Mouse (Mus musculus) midbrain, embryonic 12.5 days (tissue): ENCODE measurements at regions not wholly inside any gene's neighbourhood (a gene's known extent, or its start where the extent isn't known, plus 50 kb on each side); places are given as distances from the start of the nearest gene placed in this dataset.

ENCODE experiments used
- ATAC-seq: fragments of 200-750 bp; cut with Nextera tagmentation; 2 replicates; pipeline ENCODE4 v1.8.0; 2017; ENCODE audit warnings: low read depth, moderate TSS enrichment, moderate library complexity; ENCODE audit not compliant: low FRiP score
- H3K27ac ChIP-seq: fragments of 300-500 bp; sonication (generic); replicated peaks from 2 replicates; pipeline ENCODE4 v1.5.1; 2016; ENCODE audit warnings: mild to moderate bottlenecking
- H3K27me3 ChIP-seq: fragments of 300-500 bp; sonication (generic); 2 replicates; pipeline ENCODE4 v1.6.1; 2016; ENCODE audit warnings: mild to moderate bottlenecking
- H3K36me3 ChIP-seq: fragments of 300-500 bp; sonication (generic); 2 replicates; pipeline ENCODE4 v1.6.1; 2016
- H3K4me1 ChIP-seq: fragments of 300-500 bp; sonication (generic); 2 replicates; pipeline ENCODE4 v1.6.1; 2016
- H3K4me2 ChIP-seq: fragments of 300-500 bp; sonication (generic); replicated peaks from 2 replicates; pipeline ENCODE4 v1.6.1; 2016; ENCODE audit warnings: mild to moderate bottlenecking, moderate library complexity
- H3K4me3 ChIP-seq: fragments of 300-500 bp; sonication (generic); 2 replicates; pipeline ENCODE4 v1.5.1; 2016; ENCODE audit warnings: mild to moderate bottlenecking
- H3K9ac ChIP-seq: fragments of 300-500 bp; sonication (generic); replicated peaks from 2 replicates; pipeline ENCODE4 v1.6.1; 2016; ENCODE audit warnings: mild to moderate bottlenecking, moderate library complexity
- H3K9me3 ChIP-seq: fragments of 300-500 bp; sonication (generic); 2 replicates; pipeline ENCODE4 v1.6.1; 2016; ENCODE audit warnings: mild to moderate bottlenecking
- WGBS: fragments of 180-500 bp; shearing (Covaris S2); methylation state at CpG from one replicate; pipeline ENCODE4 v1.1.7; 2016; 5-methylcytosine and 5-hydroxymethylcytosine counted together

DNA sequence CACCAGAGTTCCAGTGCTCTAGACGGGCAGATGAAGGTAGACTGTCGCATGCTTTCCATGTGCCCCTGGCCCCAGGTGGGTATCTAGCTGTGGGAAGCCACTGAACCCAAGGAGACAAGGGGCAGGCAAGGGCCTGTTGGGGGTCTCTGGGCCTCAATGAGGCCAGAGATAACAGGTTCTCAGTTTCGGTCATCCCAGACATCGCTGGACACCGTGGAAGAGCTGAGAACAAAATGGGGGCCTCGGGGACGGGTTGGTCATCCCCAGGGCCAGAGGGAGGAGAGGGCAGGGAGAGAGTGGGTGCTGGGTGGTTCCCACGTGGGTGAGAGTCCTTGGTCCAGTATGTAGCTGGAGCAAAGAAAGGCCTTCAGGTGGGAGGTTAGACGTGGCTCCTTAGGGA, 307.2 kb downstream of the Zfp804a start:
- H3K27me3 ChIP-seq = no peaks in the 10 kb centered on the region
- no peak overlapping the region for H3K27ac ChIP-seq
- no peak overlapping the region for H3K4me3 ChIP-seq
- no peaks in the 10 kb centered on the region for H3K4me1 ChIP-seq
- no peaks in the 10 kb centered on the region for H3K36me3 ChIP-seq
- H3K4me2 ChIP-seq = no peak overlapping the region
- 85% methylated on average over 9 of the region's 9 CpGs for WGBS
- H3K9me3 ChIP-seq = no peaks in the 10 kb centered on the region
- no peak overlapping the region for H3K9ac ChIP-seq
- ATAC-seq = no peak

DNA sequence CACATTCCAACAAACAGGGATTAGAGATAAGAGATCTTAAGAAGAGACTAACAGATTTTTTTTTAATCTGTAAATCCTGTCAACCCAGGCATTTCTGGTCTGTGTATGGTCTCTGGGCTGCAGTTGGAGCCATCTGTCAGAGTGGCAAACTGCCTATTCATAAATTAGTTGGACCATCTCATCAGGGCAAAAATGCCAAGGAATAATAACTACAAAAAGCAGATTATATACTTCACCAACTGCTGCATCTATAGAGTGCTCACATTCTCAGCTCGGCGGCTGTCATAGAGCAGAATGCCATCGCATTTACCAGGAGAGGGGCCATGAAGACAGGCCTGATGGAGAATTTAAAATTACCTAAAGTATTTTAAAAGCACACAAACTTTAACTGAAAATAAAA, 320.1 kb downstream of the Zfp804a start:
- no peak for ATAC-seq
- no peak overlapping the region for H3K27ac ChIP-seq
- 86% methylated on average over 3 of the region's 3 CpGs for WGBS

DNA sequence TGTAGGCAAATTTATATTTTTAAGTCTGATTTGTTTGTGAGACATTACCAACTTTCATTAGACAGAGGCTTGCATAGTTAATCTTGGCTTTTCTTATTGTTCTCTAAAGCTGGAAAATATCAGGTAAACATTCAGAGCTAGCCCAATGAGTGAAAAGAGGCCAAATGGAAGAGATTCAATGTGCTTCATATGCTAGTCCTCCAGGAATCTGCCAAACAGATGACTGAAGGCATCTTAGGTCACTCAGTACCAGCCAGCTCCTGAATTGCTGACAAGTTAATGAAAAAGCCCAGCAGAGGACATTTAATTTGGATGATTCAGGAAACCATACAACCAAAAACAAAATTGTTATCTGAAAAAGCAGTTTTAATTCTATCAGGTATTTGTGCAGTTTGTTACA, 325.5 kb downstream of the Zfp804a start:
- Histone ChIP-seq H3K4me2 (no peak overlapping the region), H3K4me1 (no peaks in the 10 kb centered on the region), H3K27me3 (no peaks in the 10 kb centered on the region), H3K27ac (no peak overlapping the region), H3K4me3 (no peak overlapping the region), H3K9ac (no peak overlapping the region), H3K36me3 (no peaks in the 10 kb centered on the region), H3K9me3 (no peaks in the 10 kb centered on the region)
- no peak for ATAC-seq

More for the DNA sequence above, 320.1 kb downstream of the Zfp804a start:
- no peak overlapping the region for H3K9ac ChIP-seq
- H3K4me2 ChIP-seq = no peak overlapping the region
- no peak overlapping the region for H3K4me3 ChIP-seq
- H3K4me1 ChIP-seq = no peaks in the 10 kb centered on the region
- no peaks in the 10 kb centered on the region for H3K9me3 ChIP-seq
- no peaks in the 10 kb centered on the region for H3K27me3 ChIP-seq
- no peaks in the 10 kb centered on the region for H3K36me3 ChIP-seq

DNA sequence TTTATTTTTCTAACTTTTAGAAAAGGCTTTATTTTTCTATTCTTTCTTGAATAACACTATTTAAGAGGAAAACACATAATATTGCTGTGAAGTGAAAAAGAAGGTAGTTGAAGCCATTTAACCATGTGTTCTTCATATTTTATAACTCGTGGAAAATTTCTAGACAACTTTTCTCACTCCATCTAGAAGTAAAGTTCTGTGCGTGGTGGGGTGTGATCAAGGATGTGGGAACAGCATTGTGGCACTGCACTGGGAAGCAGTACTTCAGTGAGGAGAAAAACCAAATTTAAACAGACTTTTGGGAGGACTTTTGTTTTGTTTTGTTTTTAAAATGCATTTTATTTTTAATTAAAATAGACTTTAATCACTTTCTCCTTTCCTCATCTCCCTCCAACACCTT, 332.1 kb downstream of the Zfp804a start:
- H3K27me3 ChIP-seq = no peaks in the 10 kb centered on the region
- H3K36me3 ChIP-seq = no peaks in the 10 kb centered on the region
- no peak overlapping the region for H3K4me3 ChIP-seq
- 90% methylated on average over 2 of the region's 2 CpGs for WGBS
- no peak for ATAC-seq
- H3K4me2 ChIP-seq = no peak overlapping the region
- no peak overlapping the region for H3K27ac ChIP-seq
- no peaks in the 10 kb centered on the region for H3K9me3 ChIP-seq
- no peak overlapping the region for H3K9ac ChIP-seq
- no peaks in the 10 kb centered on the region for H3K4me1 ChIP-seq

DNA sequence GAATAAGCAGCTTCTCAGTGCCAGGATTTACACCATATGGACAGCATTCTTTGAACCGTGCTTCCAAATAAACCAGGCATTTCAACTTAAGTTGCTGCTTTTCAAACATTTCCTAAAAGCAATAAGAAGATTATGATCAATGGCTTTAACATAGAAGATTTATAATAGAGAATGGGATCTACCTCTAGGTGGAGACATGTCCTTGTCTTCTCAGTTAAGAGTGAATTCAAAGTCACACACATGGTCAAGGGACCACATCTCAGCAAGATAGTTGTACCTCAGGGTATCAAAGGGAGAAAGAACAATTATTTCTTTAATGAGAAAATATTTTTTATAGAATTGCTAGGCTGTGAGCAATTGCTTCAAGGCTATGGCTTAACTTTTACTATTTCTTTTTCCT, 334.7 kb downstream of the Zfp804a start:
- Histone ChIP-seq H3K4me1 (no peaks in the 10 kb centered on the region), H3K9ac (no peak overlapping the region), H3K27ac (no peak overlapping the region), H3K9me3 (no peaks in the 10 kb centered on the region), H3K27me3 (no peaks in the 10 kb centered on the region), H3K36me3 (no peaks in the 10 kb centered on the region), H3K4me3 (no peak overlapping the region), H3K4me2 (no peak overlapping the region)
- ATAC-seq = no peak
- 53% methylated on average over 1 of the region's 1 CpGs for WGBS

DNA sequence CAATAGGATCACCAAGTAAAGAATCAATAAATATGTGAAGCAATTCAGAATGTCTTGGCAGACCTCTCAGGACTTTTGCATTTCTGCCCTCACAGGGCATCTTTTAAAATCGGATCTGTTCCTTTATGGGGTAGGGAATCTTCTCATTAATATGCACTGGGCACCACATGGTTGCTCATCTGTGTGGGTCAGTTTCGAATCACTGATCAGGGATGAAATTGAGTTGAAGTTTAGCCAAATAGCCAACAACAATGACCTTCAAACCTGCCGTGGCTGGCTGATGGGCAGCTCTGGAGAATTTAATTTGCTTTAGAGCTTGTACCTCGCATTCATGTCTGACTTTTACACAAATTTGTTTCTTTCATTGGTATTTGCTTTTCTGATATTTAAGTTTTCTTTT, 342.4 kb downstream of the Zfp804a start:
- H3K4me2 ChIP-seq = no peak overlapping the region
- no peak overlapping the region for H3K4me3 ChIP-seq
- no peaks in the 10 kb centered on the region for H3K9me3 ChIP-seq
- 37% methylated on average over 4 of the region's 4 CpGs for WGBS
- H3K4me1 ChIP-seq = no peaks in the 10 kb centered on the region; the same call in 1 of the 2 replicates
- no peak overlapping the region for H3K27ac ChIP-seq
- ATAC-seq = peak; percentile 58; the same call in 1 of the 2 replicates
- H3K36me3 ChIP-seq = no peaks in the 10 kb centered on the region
- H3K9ac ChIP-seq = no peak overlapping the region
- no peaks in the 10 kb centered on the region for H3K27me3 ChIP-seq

DNA sequence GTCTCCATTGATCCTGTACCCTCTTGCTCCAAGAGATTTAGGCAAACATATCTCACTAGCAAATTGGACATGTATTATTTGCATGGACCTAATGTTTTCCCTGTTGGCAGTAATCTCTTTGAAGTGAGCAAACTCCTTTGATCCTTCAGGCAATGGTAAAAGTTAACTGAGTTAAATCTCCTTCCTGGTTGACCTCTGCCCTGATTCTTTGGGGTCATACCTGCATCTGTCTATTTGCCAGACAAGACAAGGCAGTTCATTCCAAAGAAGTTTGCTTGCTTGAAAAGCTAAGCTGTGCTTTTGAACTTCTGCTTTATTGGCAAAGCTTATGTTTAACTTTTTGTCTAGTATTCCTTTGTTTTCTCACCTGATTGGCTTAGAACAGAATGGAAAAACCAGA, 392.7 kb downstream of the Zfp804a start:
- no peak overlapping the region for H3K4me3 ChIP-seq

DNA sequence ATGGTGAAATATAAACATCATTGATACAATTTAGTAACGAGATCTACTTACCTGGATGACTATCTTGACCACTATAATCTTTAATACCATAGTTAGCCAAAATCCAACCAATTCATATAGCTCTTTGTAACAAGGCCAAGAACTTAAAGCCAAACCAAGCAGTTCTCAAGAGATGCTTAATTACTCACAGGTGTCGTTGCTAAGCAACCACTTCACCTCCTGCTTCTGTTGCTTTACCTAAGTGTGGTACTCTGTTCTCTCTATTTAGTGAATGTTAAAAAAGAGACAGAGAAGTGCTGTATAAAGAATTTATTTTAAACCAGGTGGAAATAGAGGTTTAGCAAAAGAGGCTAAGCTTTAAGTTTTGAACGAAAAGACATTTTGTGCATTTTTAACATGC, 402.7 kb downstream of the Zfp804a start:
- Histone ChIP-seq H3K4me1 (no peaks in the 10 kb centered on the region), H3K27ac (no peak overlapping the region), H3K9me3 (no peaks in the 10 kb centered on the region), H3K9ac (no peak overlapping the region), H3K36me3 (no peaks in the 10 kb centered on the region), H3K27me3 (no peaks in the 10 kb centered on the region), H3K4me2 (no peak overlapping the region), H3K4me3 (no peak overlapping the region)
- WGBS = 86% methylated on average over 3 of the region's 3 CpGs
- no peak for ATAC-seq

More for the DNA sequence above, 392.7 kb downstream of the Zfp804a start:
- Histone ChIP-seq H3K4me2 (no peak overlapping the region), H3K4me1 (no peaks in the 10 kb centered on the region), H3K27me3 (no peaks in the 10 kb centered on the region), H3K9ac (no peak overlapping the region), H3K36me3 (no peaks in the 10 kb centered on the region), H3K9me3 (no peaks in the 10 kb centered on the region), H3K27ac (no peak overlapping the region)
- no peak for ATAC-seq
